Mouse (Mus musculus) kidney, adult 2 months (tissue): ENCODE data around the gene Magea3. TPM values are rescaled to one million over a fixed set of nuclear protein-coding genes. Genes with fewer than 3 reads are reported as not detected.
"Not testable (repeated sequence)": the region's sequence is repeated elsewhere in the genome, so short reads cannot be mapped to it uniquely, and the experiment has no call there.

Experiments
- DNase-seq: peaks from one replicate; pipeline ENCODE4 v3.0.0; 2021
- H3K27ac ChIP-seq: fragments of 200-500 bp; 2 replicates; pipeline ENCODE4 v1.5.1; 2012; ENCODE audit warnings: low read depth, low read length, control low read depth, inconsistent platforms; ENCODE audit not compliant: insufficient read depth
- H3K27me3 ChIP-seq: fragments of 200-500 bp; replicated peaks from 2 replicates; pipeline ENCODE4 v1.6.1; 2012; ENCODE audit warnings: mild to moderate bottlenecking, moderate library complexity, low read length, inconsistent platforms; ENCODE audit not compliant: control insufficient read depth, insufficient read depth
- H3K36me3 ChIP-seq: fragments of 200-500 bp; 2 replicates; pipeline ENCODE4 v1.6.1; 2012; ENCODE audit warnings: mild to moderate bottlenecking, moderate library complexity, low read length, inconsistent platforms; ENCODE audit not compliant: control insufficient read depth, insufficient read depth
- H3K4me1 ChIP-seq: fragments of 200-500 bp; 2 replicates; pipeline ENCODE4 v1.6.1; 2011; ENCODE audit warnings: low read length; ENCODE audit not compliant: control insufficient read depth, insufficient read depth
- H3K4me3 ChIP-seq: fragments of 200-500 bp; 2 replicates; pipeline ENCODE4 v1.5.1; 2011; ENCODE audit warnings: mild to moderate bottlenecking, low read depth, low read length, control low read depth; ENCODE audit not compliant: insufficient read depth
- WGBS: fragments of 180-500 bp; shearing (Covaris S2); methylation state at CpG from one replicate; pipeline ENCODE4 v1.1.7; 2018; 5-methylcytosine and 5-hydroxymethylcytosine counted together
- polyA plus RNA-seq: library from polyadenylated mRNA; depleted of rRNA; stranded (reverse); fragments of >200 nt; gene quantifications from 2 replicates; pipeline ENCODE4 v1.2.3, GENCODE M21; 2012; rRNA removed

Gene Magea3
- not detected in 2 replicates for polyA plus RNA-seq

- H3K36me3 ChIP-seq, DNase-seq, H3K27me3 ChIP-seq, H3K4me3 ChIP-seq, H3K4me1 ChIP-seq, H3K27ac ChIP-seq: not testable (repeated sequence)
- 63% methylated on average over 1 of the region's 1 CpGs for WGBS
These were observed at the start of gene Magea3 for GRCm38 (mm10) chrX:154949405-154949804. Gene Magea3, minus strand, starts transcription at chrX:154949505.

DNA sequence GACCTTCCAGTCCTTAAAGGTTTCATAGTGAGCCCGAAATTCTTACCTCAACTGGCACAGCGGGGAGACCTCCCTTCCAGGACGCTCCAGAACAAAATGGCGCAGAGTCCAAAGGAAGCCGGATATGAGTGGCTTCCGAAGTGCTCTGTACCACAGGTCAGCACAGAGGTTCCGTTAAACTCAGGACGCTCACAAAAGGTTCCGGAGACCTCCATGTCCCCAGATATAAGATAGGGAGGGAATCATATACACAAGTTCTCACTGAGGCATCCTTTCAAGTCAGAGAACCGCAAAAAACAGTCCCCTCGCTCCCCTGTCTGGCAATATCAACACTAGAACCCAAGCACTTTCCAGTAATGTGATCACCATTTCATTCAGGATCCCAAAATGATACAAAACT, 46.4 kb upstream of the Magea3 start, which contains the start of gene Magea8:
Magea8 (minus strand) TSS at position 101 of the 400 bp plus-strand sequence.
- WGBS, result 89% methylated on average over 11 of the region's 11 CpGs
- not testable (repeated sequence) for H3K4me3 ChIP-seq, H3K4me1 ChIP-seq, DNase-seq, H3K27ac ChIP-seq, H3K36me3 ChIP-seq, H3K27me3 ChIP-seq

GRCm38 (mm10) chrX:154935887-154936286, 13.4 kb downstream of the Magea3 start, which contains the start of gene Magea6:
Gene Magea6, minus strand, starts transcription at chrX:154935987.
- H3K36me3 ChIP-seq, H3K27ac ChIP-seq, H3K4me3 ChIP-seq, H3K27me3 ChIP-seq, H3K4me1 ChIP-seq, DNase-seq: not testable (repeated sequence)
- 67% methylated on average over 1 of the region's 1 CpGs for WGBS

Other genes with a start within 250 kb of the Magea3 start
- not detected in 2 replicates for gene Cldn34b1, start 59.2 kb downstream of the Magea3 start, polyA plus RNA-seq
- gene Magea6, start 13.5 kb downstream of the Magea3 start, polyA plus RNA-seq, result not detected in 2 replicates
- gene Magea8, start 46.3 kb upstream of the Magea3 start, polyA plus RNA-seq, result not detected in 2 replicates
- gene Magea5, start 113.6 kb upstream of the Magea3 start, polyA plus RNA-seq, result not detected in 2 replicates
- not detected in 2 replicates for gene Magea1, start 140.3 kb upstream of the Magea3 start, polyA plus RNA-seq
- not detected in 2 replicates for gene Magea2, start 144.2 kb upstream of the Magea3 start, polyA plus RNA-seq
- 0.08 TPM in 1 of 2 replicates, not detected in the other for gene Cldn34b2, start 178.9 kb upstream of the Magea3 start, polyA plus RNA-seq